Mouse (Mus musculus) liver, embryonic 16.5 days (tissue): ENCODE data around the gene Gria4. TPM values are rescaled to one million over a fixed set of nuclear protein-coding genes. Genes with fewer than 3 reads are reported as not detected.

ENCODE experiments used
- ATAC-seq: fragments of 200-750 bp; cut with Nextera tagmentation; 2 replicates; pipeline ENCODE4 v1.8.0; 2017; ENCODE audit warnings: low read depth, mild to moderate bottlenecking, moderate number of reproducible peaks, moderate library complexity
- H3K27ac ChIP-seq: fragments of 300-500 bp; sonication (generic); 2 replicates; pipeline ENCODE4 v1.5.1; 2014; ENCODE audit warnings: mild to moderate bottlenecking, low read length
- H3K27me3 ChIP-seq: fragments of 300-500 bp; sonication (generic); 2 replicates; pipeline ENCODE4 v1.6.1; 2014; ENCODE audit warnings: low read depth, low read length, mixed read lengths; ENCODE audit not compliant: control insufficient read depth, insufficient read depth
- H3K36me3 ChIP-seq: fragments of 300-500 bp; sonication (generic); 2 replicates; pipeline ENCODE4 v1.6.1; 2014; ENCODE audit warnings: mild to moderate bottlenecking; ENCODE audit not compliant: control insufficient read depth, insufficient read depth
- H3K4me1 ChIP-seq: fragments of 300-500 bp; sonication (generic); 2 replicates; pipeline ENCODE4 v1.6.1; 2014; ENCODE audit warnings: low read depth, low read length, mixed read lengths; ENCODE audit not compliant: control insufficient read depth
- H3K4me2 ChIP-seq: fragments of 300-500 bp; sonication (generic); 2 replicates; pipeline ENCODE4 v1.6.1; 2014; ENCODE audit warnings: low read depth, low read length, mixed read lengths
- H3K4me3 ChIP-seq: fragments of 300-500 bp; sonication (generic); 2 replicates; pipeline ENCODE4 v1.5.1; 2014; ENCODE audit warnings: low read depth, mild to moderate bottlenecking, low read length
- H3K9ac ChIP-seq: fragments of 300-500 bp; sonication (generic); 2 replicates; pipeline ENCODE4 v1.6.1; 2014; ENCODE audit warnings: low read depth, low read length
- H3K9me3 ChIP-seq: fragments of 300-500 bp; sonication (generic); replicated peaks from 2 replicates; pipeline ENCODE4 v1.6.1; 2016; ENCODE audit warnings: low read length; ENCODE audit not compliant: control insufficient read depth
- WGBS: fragments of 180-500 bp; shearing (Covaris S2); extraction: QIAGEN DNeasy Blood & Tissue Kit; methylation state at CpG from one replicate; pipeline ENCODE4 v1.1.7; 2014; ENCODE audit not compliant: insufficient replicate concordance; 5-methylcytosine and 5-hydroxymethylcytosine counted together
- polyA plus RNA-seq: library from polyadenylated mRNA; unstranded; fragments of >200 nt; fragmentation: Nextera tagmentation; extraction: Ambion mirVana; gene quantifications from 2 replicates; pipeline ENCODE4 v1.2.1, GENCODE M21; 2015

Gria4 gene
- polyA plus RNA-seq, 1 experiment from 2014 or later, result 0.07 TPM

DNA sequence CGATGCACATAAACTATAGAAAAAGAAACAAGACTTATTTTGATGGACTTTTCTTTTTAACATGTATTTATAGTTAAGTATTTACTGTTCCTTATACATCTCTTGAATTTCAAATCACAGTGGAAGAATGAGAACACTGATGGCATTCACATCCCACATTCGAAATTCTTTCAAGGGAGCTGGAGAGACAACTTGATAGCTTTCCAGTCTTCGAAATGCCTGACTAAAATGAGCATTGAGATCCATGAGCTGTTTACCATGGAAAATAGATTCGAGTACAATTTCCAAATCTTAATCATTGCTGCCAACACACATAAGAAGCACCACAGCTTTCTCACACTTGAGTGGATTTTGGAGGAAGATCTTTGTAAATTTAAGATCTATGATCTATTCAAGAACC is 164.1 kb downstream of the Gria4 start:
- 45% methylated on average over 4 of the region's 4 CpGs for WGBS
- Histone ChIP-seq H3K27ac (no peak overlapping the region), H3K9me3 (no peaks in the 10 kb centered on the region), H3K4me1 (no peaks in the 10 kb centered on the region), H3K4me2 (no peak overlapping the region), H3K36me3 (no peaks in the 10 kb centered on the region), H3K27me3 (no peaks in the 10 kb centered on the region), H3K9ac (no peak overlapping the region), H3K4me3 (no peak overlapping the region)
- no peak for ATAC-seq

DNA sequence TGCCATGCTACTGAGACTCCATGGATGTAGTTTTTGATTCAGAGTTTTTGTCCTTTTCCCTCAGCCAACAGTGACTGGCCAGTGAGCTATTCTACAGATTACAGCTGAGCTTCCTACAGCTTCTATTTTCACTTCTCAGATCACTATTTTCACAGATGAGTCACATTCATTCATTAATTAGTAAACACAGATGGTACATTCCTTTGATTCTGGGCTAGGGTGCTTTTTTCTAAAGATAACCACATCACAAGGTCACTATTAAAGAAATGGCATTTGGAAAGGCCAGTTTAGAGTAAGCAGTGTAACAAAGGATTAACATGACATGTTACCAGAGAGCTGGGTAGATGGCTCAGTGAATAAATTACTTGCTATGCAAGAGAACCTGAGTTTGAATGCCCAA is 180.7 kb downstream of the Gria4 start:
- H3K4me1 ChIP-seq, result no peaks in the 10 kb centered on the region
- H3K9ac ChIP-seq, result no peak overlapping the region
- H3K4me3 ChIP-seq, result no peak overlapping the region
- H3K27ac ChIP-seq, result no peak overlapping the region
- no peaks in the 10 kb centered on the region for H3K27me3 ChIP-seq
- H3K36me3 ChIP-seq, result no peaks in the 10 kb centered on the region
- no peak overlapping the region for H3K4me2 ChIP-seq
- no peak for ATAC-seq
- H3K9me3 ChIP-seq, result no peaks in the 10 kb centered on the region

DNA sequence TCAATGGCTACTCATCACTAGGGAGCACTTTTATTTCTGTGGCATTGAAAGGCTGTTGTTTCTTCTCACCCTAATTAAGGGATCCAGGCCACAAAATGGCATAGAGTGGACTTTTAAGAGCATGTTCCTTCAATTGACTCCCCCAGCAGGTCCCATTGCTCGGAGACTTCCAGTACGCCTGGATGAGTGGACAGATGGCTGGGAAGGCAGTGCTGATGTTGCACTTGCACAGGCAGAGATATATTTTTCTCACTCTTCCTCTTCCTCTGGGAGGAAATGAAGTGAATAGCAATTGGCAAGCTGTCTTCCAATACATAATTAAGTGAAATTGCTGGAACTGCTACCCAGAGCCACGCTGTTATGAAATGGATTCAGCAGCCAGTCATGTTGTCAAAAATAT is 190.7 kb downstream of the Gria4 start:
- no peaks in the 10 kb centered on the region for H3K27me3 ChIP-seq
- no peak overlapping the region for H3K9ac ChIP-seq
- H3K27ac ChIP-seq, result no peak overlapping the region
- no peaks in the 10 kb centered on the region for H3K9me3 ChIP-seq
- WGBS, result 60% methylated on average over 3 of the region's 3 CpGs
- no peak overlapping the region for H3K4me2 ChIP-seq
- H3K4me3 ChIP-seq, result no peak overlapping the region
- H3K4me1 ChIP-seq, result no peaks in the 10 kb centered on the region
- H3K36me3 ChIP-seq, result no peaks in the 10 kb centered on the region
- ATAC-seq, result no peak

DNA sequence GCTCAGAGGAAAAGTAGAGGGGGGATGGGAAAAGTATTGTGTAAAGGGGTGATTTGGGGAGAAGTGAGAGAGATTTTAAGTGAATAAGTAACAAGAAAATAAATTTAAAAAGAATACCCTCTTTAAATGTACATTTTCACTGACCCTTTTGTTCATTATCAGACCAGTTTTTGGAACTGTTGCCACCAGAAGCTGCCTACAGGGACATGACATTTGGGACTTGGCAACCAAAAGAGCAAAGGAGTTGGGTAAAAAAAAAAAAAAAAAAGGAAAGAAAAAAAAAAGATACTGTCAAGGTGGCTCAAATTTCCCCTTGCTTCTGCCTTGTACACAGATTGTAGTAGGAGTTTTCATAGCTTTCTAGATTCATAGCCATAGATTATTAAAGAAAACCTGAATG is 191.8 kb downstream of the Gria4 start:
- H3K4me3 ChIP-seq, result no peak overlapping the region
- no peaks in the 10 kb centered on the region for H3K4me1 ChIP-seq
- no peak for ATAC-seq
- no peak overlapping the region for H3K9ac ChIP-seq
- H3K9me3 ChIP-seq, result no peaks in the 10 kb centered on the region
- H3K4me2 ChIP-seq, result no peak overlapping the region
- no peaks in the 10 kb centered on the region for H3K36me3 ChIP-seq
- H3K27ac ChIP-seq, result no peak overlapping the region
- H3K27me3 ChIP-seq, result no peaks in the 10 kb centered on the region

DNA sequence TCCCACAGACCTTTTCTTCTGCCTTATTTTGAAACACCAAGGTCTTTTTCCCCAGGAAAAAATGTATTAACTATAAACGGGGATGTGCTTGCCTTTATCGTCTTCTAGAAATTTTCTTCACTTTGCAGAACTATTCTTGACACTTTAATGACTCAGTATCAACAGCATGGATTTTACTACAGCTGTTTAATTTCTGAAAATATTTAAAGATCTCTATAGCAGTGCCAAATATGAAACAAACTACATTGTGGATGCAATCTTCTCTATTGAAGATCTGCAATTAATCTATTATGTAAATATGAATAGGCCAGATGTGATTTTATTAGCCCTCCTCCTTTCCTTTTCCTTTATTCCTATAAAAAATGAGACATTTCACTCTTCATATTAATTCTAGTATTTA is 194.2 kb downstream of the Gria4 start:
- 51% methylated on average over 2 of the region's 2 CpGs for WGBS
- no peaks in the 10 kb centered on the region for H3K4me1 ChIP-seq
- H3K36me3 ChIP-seq, result no peaks in the 10 kb centered on the region
- no peak overlapping the region for H3K27ac ChIP-seq
- no peak for ATAC-seq
- H3K9ac ChIP-seq, result no peak overlapping the region
- H3K27me3 ChIP-seq, result no peaks in the 10 kb centered on the region
- no peak overlapping the region for H3K4me3 ChIP-seq
- H3K4me2 ChIP-seq, result no peak overlapping the region
- no peaks in the 10 kb centered on the region for H3K9me3 ChIP-seq

DNA sequence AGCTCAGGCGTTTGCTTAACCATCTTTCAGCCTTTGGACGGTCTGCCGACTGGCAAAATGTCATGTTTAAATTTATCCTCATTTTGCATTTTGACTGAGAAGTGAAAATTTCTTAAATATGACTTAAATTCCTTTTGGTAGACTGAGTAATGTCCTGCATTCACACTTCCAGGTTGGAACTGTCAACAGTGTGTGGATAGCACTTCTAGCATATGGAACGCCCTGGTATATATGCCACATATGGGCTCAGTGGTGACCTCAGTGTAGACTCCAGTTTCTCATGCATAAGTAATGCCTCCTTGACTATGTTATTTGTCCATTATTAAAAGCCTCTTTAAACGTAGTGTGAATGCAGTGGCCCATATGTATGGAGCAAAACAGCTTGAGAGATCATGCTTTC is 222.4 kb downstream of the Gria4 start:
- Histone ChIP-seq H3K4me1 (no peaks in the 10 kb centered on the region), H3K4me3 (no peak overlapping the region), H3K36me3 (no peaks in the 10 kb centered on the region), H3K9ac (no peak overlapping the region), H3K27me3 (no peaks in the 10 kb centered on the region), H3K9me3 (no peaks in the 10 kb centered on the region), H3K27ac (no peak overlapping the region), H3K4me2 (no peak overlapping the region)
- WGBS, result 62% methylated on average over 5 of the region's 5 CpGs
- no peak for ATAC-seq

DNA sequence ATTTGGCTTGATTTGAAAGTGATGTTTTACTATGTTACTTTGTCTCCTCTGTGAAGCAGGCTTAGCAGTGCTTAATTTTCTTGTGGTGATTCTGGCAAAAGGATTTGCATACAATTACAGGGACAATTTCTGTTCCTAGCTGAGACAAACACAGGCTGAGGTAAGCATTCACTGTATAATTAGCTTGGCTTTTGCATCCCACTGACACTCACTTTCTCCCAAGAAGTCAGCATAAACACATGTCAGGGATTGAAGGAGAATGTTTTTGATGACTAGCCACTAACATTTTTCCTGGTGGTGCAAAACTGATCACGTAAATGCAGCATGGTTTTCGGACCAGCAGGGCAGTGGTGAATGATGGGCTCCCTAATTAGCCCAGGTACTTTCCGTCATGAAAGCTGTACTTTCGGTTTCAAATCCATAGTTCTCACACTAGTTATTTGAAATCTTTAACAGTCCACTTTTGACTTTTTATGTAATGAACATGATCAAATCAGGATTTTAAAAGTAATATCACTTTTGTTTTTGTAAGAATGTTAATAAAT is 240.5 kb downstream of the Gria4 start:
- Histone ChIP-seq H3K27me3 (no peaks in the 10 kb centered on the region), H3K4me1 (no peaks in the 10 kb centered on the region), H3K9me3 (no peaks in the 10 kb centered on the region), H3K27ac (no peak overlapping the region), H3K36me3 (no peaks in the 10 kb centered on the region), H3K4me3 (no peak overlapping the region), H3K9ac (no peak overlapping the region), H3K4me2 (no peak overlapping the region)
- WGBS, result 50% methylated on average over 4 of the region's 4 CpGs
- no peak for ATAC-seq

DNA sequence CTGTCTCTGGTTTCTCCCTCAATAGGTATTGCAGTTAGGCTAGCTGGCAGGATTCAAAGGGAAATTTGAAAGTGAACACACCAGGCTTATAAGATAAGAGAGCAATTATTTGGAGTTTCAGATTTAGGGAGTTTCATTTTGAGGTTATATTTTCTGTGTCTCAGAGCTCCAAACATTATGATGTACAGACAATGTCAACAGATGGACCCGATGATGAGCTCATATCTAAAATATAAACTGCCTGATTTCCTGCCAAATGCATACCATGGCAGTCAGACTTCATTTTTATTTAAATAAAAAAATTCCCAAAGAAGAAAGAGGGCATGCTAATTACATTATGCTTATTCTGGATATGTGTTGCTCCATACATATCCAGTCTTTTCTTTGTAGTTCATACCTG is 256.8 kb downstream of the Gria4 start:
- Histone ChIP-seq H3K27me3 (no peaks in the 10 kb centered on the region), H3K9me3 (no peaks in the 10 kb centered on the region), H3K4me3 (no peak overlapping the region), H3K36me3 (no peaks in the 10 kb centered on the region), H3K27ac (no peak overlapping the region), H3K4me2 (no peak overlapping the region), H3K9ac (no peak overlapping the region), H3K4me1 (no peaks in the 10 kb centered on the region)
- 53% methylated on average over 1 of the region's 1 CpGs for WGBS
- no peak for ATAC-seq

DNA sequence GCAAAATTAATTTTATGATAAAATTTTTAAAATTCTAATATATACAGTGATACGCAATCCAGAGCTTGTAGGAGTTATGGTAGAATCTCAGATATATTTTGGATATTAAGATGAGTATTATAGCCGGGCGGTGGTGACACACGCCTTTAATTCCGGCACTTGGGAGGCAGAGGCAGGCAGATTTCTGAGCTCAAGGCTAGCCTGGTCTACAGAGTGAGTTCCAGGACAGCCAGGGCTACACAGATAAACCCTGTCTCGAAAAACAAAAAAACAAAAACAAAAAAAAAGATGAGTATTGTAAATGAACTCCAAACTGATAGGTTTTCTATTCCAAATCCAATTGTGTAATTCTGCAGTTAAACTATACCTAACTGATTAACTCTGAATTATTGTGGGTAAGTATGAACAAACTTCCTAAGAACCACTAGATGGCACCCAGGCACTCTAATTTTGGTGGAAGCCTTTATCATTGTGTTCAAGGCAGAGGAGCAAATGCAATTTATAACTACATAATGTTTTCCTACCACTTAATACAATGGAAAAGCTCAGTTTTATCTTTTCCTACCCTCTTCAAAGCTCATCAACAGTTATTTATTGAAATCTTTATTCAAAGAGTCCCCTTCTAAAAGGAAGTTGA is 259.4 kb downstream of the Gria4 start:
- no peak overlapping the region for H3K4me2 ChIP-seq
- H3K27me3 ChIP-seq, result no peaks in the 10 kb centered on the region
- H3K4me1 ChIP-seq, result no peaks in the 10 kb centered on the region
- WGBS, result 64% methylated on average over 6 of the region's 6 CpGs
- no peak for ATAC-seq
- H3K4me3 ChIP-seq, result no peak overlapping the region
- H3K36me3 ChIP-seq, result no peaks in the 10 kb centered on the region
- no peak overlapping the region for H3K27ac ChIP-seq
- no peak overlapping the region for H3K9ac ChIP-seq
- H3K9me3 ChIP-seq, result no peaks in the 10 kb centered on the region
